Mouse (Mus musculus): ENCODE measurements around the gene Zfp384.

The Zfp384 gene

GRCm38 (mm10) chr6:125009129-125009180 is at the start of gene Zfp384:
Gene Zfp384 (plus strand): TSS chr6:125009145.
- no peak for DNase-seq (ENCODE audit: low spot score in 2 of 2)

GRCm38 (mm10) chr6:124959960-124960359 is 49.0 kb upstream of the Zfp384 start:
- no peak for DNase-seq (ENCODE audit: low spot score in 2 of 2)

GRCm38 (mm10) chr6:124961021-124961420 is 47.9 kb upstream of the Zfp384 start:
- DNase-seq (ENCODE audit: low spot score in 2 of 2) = no peak

GRCm38 (mm10) chr6:124964638-124965037 is 44.3 kb upstream of the Zfp384 start:
- no peak for DNase-seq (ENCODE audit: low spot score in 2 of 2)

- DNase-seq (ENCODE audit: low spot score in 2 of 2) = peak; percentile 88 to 95
These were observed 43.7 kb upstream of the Zfp384 start, which contains the start of gene Cops7a for GRCm38 (mm10) chr6:124965088-124965719. Gene Cops7a (minus strand): TSS chr6:124965538.

GRCm38 (mm10) chr6:124965747-124966146 is 43.2 kb upstream of the Zfp384 start:
- no peak for DNase-seq (ENCODE audit: low spot score in 2 of 2)

GRCm38 (mm10) chr6:124966466-124967118 is 42.4 kb upstream of the Zfp384 start:
- DNase-seq (ENCODE audit: low spot score in 2 of 2) = peak in 1 of 2 experiments; percentile 3

GRCm38 (mm10) chr6:124967766-124968165 is 41.2 kb upstream of the Zfp384 start:
- DNase-seq (ENCODE audit: low spot score in 2 of 2) = peak in 1 of 2 experiments; percentile 46

GRCm38 (mm10) chr6:124992241-124992640 is 16.7 kb upstream of the Zfp384 start:
- no peak for DNase-seq (ENCODE audit: low spot score in 2 of 2)

- no peak for DNase-seq (ENCODE audit: low spot score in 2 of 2)
These were observed 15.6 kb upstream of the Zfp384 start for GRCm38 (mm10) chr6:124993365-124993764.

GRCm38 (mm10) chr6:124993876-124994275 is 15.1 kb upstream of the Zfp384 start:
- DNase-seq (ENCODE audit: low spot score in 2 of 2) = no peak

- DNase-seq (ENCODE audit: low spot score in 2 of 2) = no peak
These were observed 13.7 kb upstream of the Zfp384 start for GRCm38 (mm10) chr6:124995246-124995645.

GRCm38 (mm10) chr6:124995831-124996403 is 13.0 kb upstream of the Zfp384 start:
- no peak for DNase-seq (ENCODE audit: low spot score in 2 of 2)

GRCm38 (mm10) chr6:124996551-124997501 is 12.1 kb upstream of the Zfp384 start, which contains the start of gene Pianp:
Gene Pianp (plus strand): TSS chr6:124996694.
- DNase-seq (ENCODE audit: low spot score in 2 of 2) = peak; percentile 71 to 81

- no peak for DNase-seq (ENCODE audit: low spot score in 2 of 2)
These were observed 10.9 kb upstream of the Zfp384 start for GRCm38 (mm10) chr6:124998066-124998465.

- DNase-seq (ENCODE audit: low spot score in 2 of 2) = no peak
These were observed 9.9 kb upstream of the Zfp384 start for GRCm38 (mm10) chr6:124999091-124999490.

GRCm38 (mm10) chr6:124999546-124999945 is 9.4 kb upstream of the Zfp384 start:
- DNase-seq (ENCODE audit: low spot score in 2 of 2) = no peak

GRCm38 (mm10) chr6:125003706-125004105 is 5.2 kb upstream of the Zfp384 start:
- DNase-seq (ENCODE audit: low spot score in 2 of 2) = no peak

GRCm38 (mm10) chr6:125005086-125005485 is 3.9 kb upstream of the Zfp384 start:
- no peak for DNase-seq (ENCODE audit: low spot score in 2 of 2)

- DNase-seq (ENCODE audit: low spot score in 2 of 2) = no peak
These were observed 885 bp upstream of the Zfp384 start for GRCm38 (mm10) chr6:125008060-125008459.

GRCm38 (mm10) chr6:125008586-125009128 is 288 bp upstream of the Zfp384 start:
- peak; percentile 91 to 94 for DNase-seq (ENCODE audit: low spot score in 2 of 2)
